Mouse (Mus musculus): ENCODE results near the gene Lancl2. TPM values are rescaled to one million over a fixed set of nuclear protein-coding genes. Genes with fewer than 3 reads are reported as not detected.

Gene Lancl2
- total RNA-seq (2023): 4.5 TPM

DNA sequence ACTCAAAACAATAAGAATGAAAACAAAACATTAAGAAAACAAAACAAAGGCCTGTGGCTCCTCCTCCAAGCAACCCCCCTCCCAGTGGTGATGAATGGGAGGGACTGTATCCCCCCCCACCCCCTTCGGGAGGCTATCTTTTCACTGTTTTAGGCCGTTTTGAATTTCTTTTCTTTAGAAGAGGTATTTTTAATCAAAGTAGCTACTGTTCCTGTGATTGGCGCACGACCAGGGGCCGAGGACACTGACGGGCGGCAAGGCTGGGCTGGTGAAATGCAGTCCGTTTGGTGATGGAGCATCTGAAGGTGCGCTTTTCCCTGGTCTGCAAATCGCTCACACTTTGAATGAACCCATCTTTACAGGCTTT, at the start of gene Lancl2:
Gene Lancl2 (plus strand): TSS at position 165 of the 367 bp plus-strand sequence.

DNA sequence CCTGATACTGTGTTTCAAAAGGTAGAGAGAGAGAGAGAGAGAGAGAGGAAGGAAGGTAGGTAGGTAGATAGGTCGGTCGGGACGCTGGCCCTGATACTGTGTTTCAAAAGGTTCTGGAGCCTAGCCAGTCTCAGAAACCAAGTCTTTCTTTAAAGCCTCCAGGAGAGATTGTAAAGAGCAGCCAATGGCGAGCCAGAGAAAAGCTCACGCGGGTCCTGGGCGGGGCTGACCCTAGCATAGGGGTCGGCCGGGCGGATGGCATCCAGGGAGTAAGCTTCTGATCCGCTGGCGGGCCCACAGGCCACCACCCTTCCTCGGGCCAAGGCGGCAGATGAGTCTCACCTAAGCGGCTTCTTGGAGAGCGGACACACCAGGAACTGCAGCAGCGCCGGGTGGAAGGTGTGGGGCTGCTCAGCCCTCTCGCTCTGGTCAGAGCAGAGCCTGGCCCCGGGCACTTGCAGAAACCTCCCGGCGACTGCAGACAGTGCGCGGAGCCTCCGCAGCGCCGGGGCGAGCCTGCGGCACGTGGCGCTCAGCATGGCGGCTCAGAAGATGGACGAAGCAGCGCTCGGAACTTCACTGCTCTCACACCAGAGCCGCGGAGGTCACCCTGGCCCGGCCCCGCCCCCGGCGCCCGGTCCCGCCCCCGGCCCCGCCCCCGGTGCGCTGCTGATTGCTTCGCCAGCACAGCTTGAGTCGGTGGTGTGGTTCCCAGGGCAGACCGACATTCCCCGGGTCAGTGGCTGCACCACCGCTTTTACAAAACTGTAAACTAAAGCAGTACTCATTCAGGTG, 10.7 kb upstream of the Lancl2 start, which contains the start of gene Pyurf:
Gene Pyurf (minus strand): TSS at position 612 of the 795 bp plus-strand sequence.

Other genes starting within 250 kb of the Lancl2 start
- gene Ppm1k, start 167.1 kb upstream of the Lancl2 start, total RNA-seq (2023): 35.1 TPM
- gene Herc6, start 121.5 kb upstream of the Lancl2 start, total RNA-seq (2023): 46.4 TPM
- gene Pyurf, start 10.5 kb upstream of the Lancl2 start, total RNA-seq (2023): 3.4 TPM
- gene Vopp1, start 122.6 kb downstream of the Lancl2 start, total RNA-seq (2023): 48.1 TPM
- not detected for gene Vmn1r21, start 147.8 kb downstream of the Lancl2 start, total RNA-seq (2023)
- not detected for gene Vmn1r22, start 205.5 kb downstream of the Lancl2 start, total RNA-seq (2023)
- gene Vmn1r23, start 224.3 kb downstream of the Lancl2 start, total RNA-seq (2023): not detected

Measured in CD8-positive naive resting alpha-beta T cell, adult 57 days (primary cell).